In genomic region chr6:39241421-39241891, GRCm38 (mm10) we compare ENCODE assay signal across 9 mouse cellular contexts. TPM values are rescaled to one million over a fixed set of nuclear protein-coding genes. Genes with fewer than 3 reads are reported as not detected.
DNase-seq lines count a peak whose midpoint lies in the region; ATAC-seq and TF ChIP-seq lines count a peak whose summit lies in the region.
"Had no signal": no experiment of that assay in that cellular context is flagged by ENCODE, and none has a peak within 500 bp of the region (broad histone marks: within the 10 kb centered on the region; RNA-seq: fewer than 3 reads in every experiment).

No protein-coding gene starts in this region.

- no peak overlapping the region for H3K4me2 ChIP-seq in limb, embryonic 14.5 days (replicated peaks; ENCODE audit: low read depth, low read length, severe bottlenecking)
- H3K4me2 ChIP-seq in forebrain, embryonic 12.5 days: no peak overlapping the region
- H3K4me2 ChIP-seq: liver, embryonic 15.5 days had no signal

- DNase-seq in adrenal gland, postnatal 10 days: peak; percentile 71
- no peak for DNase-seq in adrenal gland, adult 8-10 months
- peak; percentile 32 for DNase-seq in limb, embryonic 14.5 days (ENCODE audit: low spot score)
- DNase-seq in limb, embryonic 10.5 days (ENCODE audit: low spot score): no peak
- peak; percentile 43 for DNase-seq in fat pad, adult 2 months (ENCODE audit: extremely low read depth, low read depth, low spot score)
- no peak for DNase-seq in spleen, adult 18-20 months

- H3K4me3 ChIP-seq in limb, embryonic 14.5 days (replicated peaks; ENCODE audit: low read length): no peak overlapping the region
- no peak overlapping the region for H3K4me3 ChIP-seq in limb, embryonic 10.5 days
- no peak overlapping the region for H3K4me3 ChIP-seq in macrophage (ENCODE audit: inconsistent target)
- H3K4me3 ChIP-seq in forebrain, embryonic 12.5 days (replicated peaks): no peak overlapping the region
- H3K4me3 ChIP-seq: liver, embryonic 15.5 days had no signal

- no peak overlapping the region for H3K9ac ChIP-seq in limb, embryonic 14.5 days (ENCODE audit: low read depth, low read length, severe bottlenecking)
- H3K9ac ChIP-seq in forebrain, embryonic 12.5 days: no peak overlapping the region
- H3K9ac ChIP-seq: liver, embryonic 15.5 days had no signal

- H3K9me3 ChIP-seq in limb, embryonic 14.5 days (ENCODE audit: control insufficient read depth, low read length): no peaks in the 10 kb centered on the region
- no peaks in the 10 kb centered on the region for H3K9me3 ChIP-seq in limb, embryonic 10.5 days (replicated peaks)
- no peaks in the 10 kb centered on the region for H3K9me3 ChIP-seq in forebrain, embryonic 12.5 days
- H3K9me3 ChIP-seq: liver, embryonic 15.5 days had no signal

- WGBS in limb, embryonic 14.5 days: 62% methylated on average over 4 of the region's 4 CpGs
- 82% methylated on average over 4 of the region's 4 CpGs for WGBS in limb, embryonic 10.5 days
- 44% methylated on average over 4 of the region's 4 CpGs for WGBS in macrophage (ENCODE audit: missing documents)
- WGBS in forebrain, embryonic 12.5 days: 91% methylated on average over 4 of the region's 4 CpGs

- no peaks in the 10 kb centered on the region for H3K27me3 ChIP-seq in limb, embryonic 14.5 days (ENCODE audit: control insufficient read depth, insufficient read depth, low read length)
- H3K27me3 ChIP-seq in limb, embryonic 10.5 days (ENCODE audit: low read depth, poor library complexity, severe bottlenecking): no peaks in the 10 kb centered on the region
- peaks cover 5% of the 10 kb centered on the region; the same call in 1 of the 2 replicates for H3K27me3 ChIP-seq in forebrain, embryonic 12.5 days

- H3K27ac ChIP-seq in limb, embryonic 14.5 days (replicated peaks; ENCODE audit: low read depth, low read length): no peak overlapping the region; the same call in 1 of the 2 replicates
- H3K27ac ChIP-seq in limb, embryonic 10.5 days: no peak overlapping the region
- peak overlapping the region; percentile 88 for H3K27ac ChIP-seq in macrophage
- no peak overlapping the region for H3K27ac ChIP-seq in forebrain, embryonic 12.5 days
- H3K27ac ChIP-seq: liver, embryonic 15.5 days had no signal

- TF ChIP-seq POLR2A in limb, embryonic 14.5 days (IDR thresholded peaks at IDR 0.05; ENCODE audit: borderline replicate concordance, extremely low read depth, insufficient read depth, insufficient read length): no peak

- H3K79me2 ChIP-seq in macrophage (ENCODE audit: inconsistent target): no peaks in the 10 kb centered on the region

- peaks cover 26% of the 10 kb centered on the region for H3K4me1 ChIP-seq in limb, embryonic 14.5 days (ENCODE audit: control insufficient read depth, insufficient read depth, low read length)
- peaks cover 22% of the 10 kb centered on the region for H3K4me1 ChIP-seq in limb, embryonic 10.5 days
- peaks cover 17% of the 10 kb centered on the region for H3K4me1 ChIP-seq in forebrain, embryonic 12.5 days

- H3K36me3 ChIP-seq in limb, embryonic 14.5 days (ENCODE audit: control insufficient read depth, insufficient read depth, low read length): no peaks in the 10 kb centered on the region
- no peaks in the 10 kb centered on the region for H3K36me3 ChIP-seq in limb, embryonic 10.5 days
- H3K36me3 ChIP-seq in macrophage (ENCODE audit: inconsistent target): no peaks in the 10 kb centered on the region
- H3K36me3 ChIP-seq in forebrain, embryonic 12.5 days (replicated peaks): no peaks in the 10 kb centered on the region
- H3K36me3 ChIP-seq: liver, embryonic 15.5 days had no signal

- ATAC-seq in limb, embryonic 14.5 days (ENCODE audit: low FRiP score, low read depth): no peak
- ATAC-seq in forebrain, embryonic 12.5 days (ENCODE audit: low FRiP score): no peak

RNA-seq across cellular contexts. Expression of gene Kdm7a, which starts 34.9 kb away (rescaled TPM):
- total RNA-seq in adrenal gland, postnatal 10 days (2021): 10 to 100 TPM; 16.7 to 17.1 TPM
- total RNA-seq in adrenal gland, adult 8-10 months (2022): 10 to 100 TPM; 13.5 to 18.7 (median 16.4) TPM
- polyA plus RNA-seq in limb, embryonic 14.5 days (2012; rRNA removed): 6.3 and 6.8 TPM in 2 replicates
- 6.4 and 7.5 TPM in 2 replicates for polyA plus RNA-seq in limb, embryonic 14.5 days (2014; fragmentation: Nextera tagmentation; extraction: Ambion mirVana)
- polyA plus RNA-seq in limb, embryonic 10.5 days (2016; fragmentation: Nextera tagmentation; extraction: Ambion mirVana): 8.1 and 9.3 TPM in 2 replicates
- 100 to 1,000 TPM in 6 of 26 experiments, 10 to 100 TPM in 20; 17.4 to 122 (median 66.6) TPM for total RNA-seq in macrophage (2018; cell fraction: chromatin; rRNA removed)
- 10 to 100 TPM in 25 of 26 experiments, 1 to 10 TPM in 1; 7.8 to 38.7 (median 29.1) TPM for total RNA-seq in macrophage (2018; cell fraction: cytosol; rRNA removed)
- total RNA-seq in macrophage (2018; cell fraction: nucleus; rRNA removed): 10 to 100 TPM; 26.7 to 93.0 (median 57.8) TPM
- 11.0 to 14.5 TPM (median 11.1 TPM) in 3 replicates for polyA plus RNA-seq in macrophage (2018)
- polyA plus RNA-seq in forebrain, embryonic 12.5 days (2016; fragmentation: Nextera tagmentation; extraction: Ambion mirVana): 16.8 and 18.1 TPM in 2 replicates

Comparison
In these comparisons a context has a peak if more than half of its experiments do, and no peak if none do; other contexts are left out.
1. DNase-seq: peak in adrenal gland, postnatal 10 days (single experiment), limb, embryonic 14.5 days (single experiment) and fat pad, adult 2 months (single experiment); none in adrenal gland, adult 8-10 months (single experiment), limb, embryonic 10.5 days (single experiment) and spleen, adult 18-20 months (0 of 2).